ENCODE assay signal across 1 mouse cellular context in the genomic region with DNA sequence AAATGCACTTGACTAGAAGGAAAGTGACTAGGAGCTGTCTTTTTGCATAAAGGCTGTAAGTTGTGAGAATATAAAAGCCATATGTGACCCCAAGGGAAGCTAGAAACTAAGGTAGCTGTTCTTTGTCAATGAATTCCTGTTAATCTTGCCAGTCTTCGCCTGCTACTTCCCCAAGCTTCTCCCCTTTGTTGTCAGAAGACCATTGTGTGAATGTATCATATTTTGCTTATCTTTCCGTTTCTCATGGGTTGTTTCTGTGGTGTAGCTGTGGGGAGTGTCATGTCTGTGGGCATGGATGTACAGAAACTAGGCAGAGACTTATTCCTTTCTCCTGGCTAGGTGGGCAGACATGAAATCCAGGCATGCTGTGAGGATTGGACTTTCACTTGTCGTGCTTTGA.
TF ChIP-seq lines count a peak whose summit lies in the region.

No protein-coding gene starts in this region.

TF ChIP-seq in MEL, 35 proteins besides CTCF, POLR2A, EP300 and RAD21 (continued from another document):
- TF ChIP-seq POLR2AphosphoS5 (IDR thresholded peaks at IDR 0.05; ENCODE audit: borderline replicate concordance, low read depth, low read length), result no peak
- TF ChIP-seq TAL1 (IDR thresholded peaks at IDR 0.05; ENCODE audit: low read length), result 0 out of 2 replicates have a peak, but pooled peaks have one; percentile 12
- TF ChIP-seq ZMIZ1 (IDR thresholded peaks at IDR 0.05; ENCODE audit: low read depth, low read length), result no peak
- TF ChIP-seq USF1 (IDR thresholded peaks at IDR 0.05; ENCODE audit: low read depth, low read length), result no peak
- no peak for TF ChIP-seq USF2 (IDR thresholded peaks at IDR 0.05; ENCODE audit: borderline replicate concordance in 1 of 2, insufficient read depth in 1 of 2, low read depth in 1 of 2, low read length in 2 of 2)
